Mouse (Mus musculus) liver, embryonic 14.5 days (tissue): Measurements from ENCODE around the gene Mcts2. TPM values are rescaled to one million over a fixed set of nuclear protein-coding genes. Genes with fewer than 3 reads are reported as not detected.

Experiments used
- ATAC-seq: fragments of 200-750 bp; cut with Nextera tagmentation; 2 replicates; pipeline ENCODE4 v1.8.0; 2017; ENCODE audit warnings: moderate number of reproducible peaks, mild to moderate bottlenecking, moderate library complexity; ENCODE audit not compliant: insufficient read depth
- DNase-seq, 3 experiments: peaks; one replicate each; pipeline ENCODE4 v3.0.0-alpha.2; 2012 to 2013; ENCODE audit warnings: low read depth in 3 of 3, low spot score in 3 of 3
- H3K27ac ChIP-seq: fragments of 300-500 bp; sonication (generic); 2 replicates; pipeline ENCODE4 v1.5.1; 2014; ENCODE audit warnings: moderate library complexity, mild to moderate bottlenecking, control low read depth, inconsistent platforms
- H3K27me3 ChIP-seq: fragments of 300-500 bp; sonication (generic); 2 replicates; pipeline ENCODE4 v1.6.1; 2014; ENCODE audit warnings: mild to moderate bottlenecking, low read length, moderate library complexity; ENCODE audit not compliant: control insufficient read depth, insufficient read depth
- H3K36me3 ChIP-seq: fragments of 300-500 bp; sonication (generic); replicated peaks from 2 replicates; pipeline ENCODE4 v1.6.1; 2014; ENCODE audit warnings: low read depth; ENCODE audit not compliant: control insufficient read depth, insufficient read depth
- H3K4me1 ChIP-seq, 2 experiments: fragments of 200-500 bp in 1 of 2; fragments of 300-500 bp in 1 of 2; sonication (generic) in 1 of 2; replicated peaks; 2 replicates each; pipeline ENCODE4 v1.6.1; 2012 to 2014; ENCODE audit warnings: antibody characterized with exemption in 1 of 2, inconsistent platforms in 1 of 2, low read length in 1 of 2; ENCODE audit not compliant: control insufficient read depth in 2 of 2, insufficient read depth in 2 of 2
- H3K4me2 ChIP-seq: fragments of 300-500 bp; sonication (generic); 2 replicates; pipeline ENCODE4 v1.6.1; 2014; ENCODE audit warnings: low read depth, mild to moderate bottlenecking, control low read depth, moderate library complexity
- H3K4me3 ChIP-seq, 2 experiments: fragments of 200-500 bp in 1 of 2; fragments of 300-500 bp in 1 of 2; sonication (generic) in 1 of 2; 2 replicates each; pipeline ENCODE4 v1.5.1; 2012 to 2014; ENCODE audit warnings: low read depth in 2 of 2, low read length in 2 of 2, mild to moderate bottlenecking in 2 of 2, control low read depth in 1 of 2, inconsistent platforms in 1 of 2, moderate library complexity in 1 of 2; ENCODE audit not compliant: insufficient read depth in 1 of 2
- H3K9ac ChIP-seq: fragments of 300-500 bp; sonication (generic); replicated peaks from 2 replicates; pipeline ENCODE4 v1.6.1; 2014; ENCODE audit warnings: mild to moderate bottlenecking, control low read depth, moderate library complexity
- H3K9me3 ChIP-seq: fragments of 300-500 bp; sonication (generic); 2 replicates; pipeline ENCODE4 v1.6.1; 2016; ENCODE audit warnings: low read length, mixed read lengths; ENCODE audit not compliant: control insufficient read depth
- CTCF ChIP-seq: IDR thresholded peaks from 2 replicates; pipeline ENCODE4 v1.5.1; 2016; ENCODE audit warnings: antibody characterized with exemption, low read depth, control low read depth
- EP300 ChIP-seq: IDR thresholded peaks from 2 replicates; pipeline ENCODE4 v1.6.1; 2016; ENCODE audit warnings: antibody characterized with exemption, low read depth
- WGBS: fragments of 180-500 bp; shearing (Covaris S2); extraction: QIAGEN DNeasy Blood & Tissue Kit; methylation state at CpG from one replicate; pipeline ENCODE4 v1.1.7; 2014; ENCODE audit not compliant: insufficient replicate concordance; 5-methylcytosine and 5-hydroxymethylcytosine counted together
- polyA plus RNA-seq, 2 experiments: library from polyadenylated mRNA; depleted of rRNA in 1 of 2; stranded (reverse) in 1 of 2; unstranded in 1 of 2; fragments of >200 nt; fragmentation: Nextera tagmentation in 1 of 2; extraction: Ambion mirVana in 1 of 2; gene quantifications; 2 replicates each; pipeline versions ENCODE4 v1.2.1 to v1.2.3; 2012 to 2014

Mcts2 gene
- polyA plus RNA-seq, 2 experiments = 10.3 to 15.2 TPM

GRCm38 (mm10) chr2:152734984-152735383 lies 48.1 kb downstream of the Mcts2 start:
- Histone ChIP-seq H3K27me3 (peaks cover 6% of the 10 kb centered on the region; the same call in 1 of the 2 replicates), H3K27ac (no peak overlapping the region), H3K36me3 (no peaks in the 10 kb centered on the region), H3K9ac (no peak overlapping the region), H3K4me2 (peak overlapping the region; percentile 93), H3K4me3 (peak overlapping the region; percentile 8 to 36; a peak in 3 of 4 replicates), H3K4me1 (peaks cover 10 to 32% of the 10 kb centered on the region in 2 experiments), H3K9me3 (no peaks in the 10 kb centered on the region)
- DNase-seq (peak; percentile 62 to 66 (median 66)), ATAC-seq (peak; percentile 29)
- 1% methylated on average over 28 of the region's 28 CpGs for WGBS
- no peak for TF ChIP-seq CTCF
- TF ChIP-seq EP300 = no peak

- Histone ChIP-seq H3K9ac (peak within 1 kb of the TSS; percentile 69), H3K4me2 (peak within 1 kb of the TSS; percentile 93), H3K9me3 (no peaks in the 10 kb centered on the region), H3K36me3 (no peaks in the 10 kb centered on the region), H3K4me3 (peak within 1 kb of the TSS; percentile 61 to 70), H3K4me1 (peaks cover 18 to 40% of the 10 kb centered on the region in 2 experiments), H3K27me3 (peaks cover 6% of the 10 kb centered on the region; the same call in 1 of the 2 replicates), H3K27ac (peak within 1 kb of the TSS; percentile 62)
- TF ChIP-seq CTCF (no peak), EP300 (no peak)
- WGBS = under 1% methylated on average over 28 of the region's 28 CpGs
- ATAC-seq (peak; percentile 76), DNase-seq (peak; percentile 82 to 90 (median 83))
Measured at GRCm38 (mm10) chr2:152736090-152736601, 49.3 kb downstream of the Mcts2 start, which contains the start of gene Id1. Gene Id1, plus strand, starts transcription at chr2:152736251.

- under 1% methylated on average over 22 of the region's 22 CpGs for WGBS
- Histone ChIP-seq H3K36me3 (no peaks in the 10 kb centered on the region), H3K27me3 (peaks cover 6% of the 10 kb centered on the region; the same call in 1 of the 2 replicates), H3K27ac (peak overlapping the region; percentile 62), H3K4me3 (peak overlapping the region; percentile 61 to 70), H3K4me2 (peak overlapping the region; percentile 93), H3K9ac (peak overlapping the region; percentile 69), H3K4me1 (peaks cover 24 to 46% of the 10 kb centered on the region in 2 experiments), H3K9me3 (no peaks in the 10 kb centered on the region)
- TF ChIP-seq EP300 (no peak), CTCF (no peak)
- ATAC-seq (no peak), DNase-seq (peak in 2 of 3 experiments; percentile 57 to 63)
Measured at GRCm38 (mm10) chr2:152736748-152737147, 49.9 kb downstream of the Mcts2 start.

Other genes with a start within 250 kb of the Mcts2 start
- not detected in 2 replicates for gene Defb23, start 222.4 kb upstream of the Mcts2 start, polyA plus RNA-seq (2012; rRNA removed)
- not detected in 2 replicates for gene Defb23, start 222.4 kb upstream of the Mcts2 start, polyA plus RNA-seq (2014; fragmentation: Nextera tagmentation; extraction: Ambion mirVana)
- gene Defb20, start 210.0 kb upstream of the Mcts2 start, polyA plus RNA-seq (2012; rRNA removed) = not detected in 2 replicates
- not detected in 2 replicates for gene Defb20, start 210.0 kb upstream of the Mcts2 start, polyA plus RNA-seq (2014; fragmentation: Nextera tagmentation; extraction: Ambion mirVana)
- gene Defb22, start 196.9 kb upstream of the Mcts2 start, polyA plus RNA-seq (2012; rRNA removed) = not detected in 2 replicates
- not detected in 2 replicates for gene Defb22, start 196.9 kb upstream of the Mcts2 start, polyA plus RNA-seq (2014; fragmentation: Nextera tagmentation; extraction: Ambion mirVana)
- gene Defb26, start 175.3 kb upstream of the Mcts2 start, polyA plus RNA-seq (2012; rRNA removed) = not detected in 2 replicates
- gene Defb26, start 175.3 kb upstream of the Mcts2 start, polyA plus RNA-seq (2014; fragmentation: Nextera tagmentation; extraction: Ambion mirVana) = not detected in 2 replicates
- not detected in 2 replicates for gene Defb28, start 168.8 kb upstream of the Mcts2 start, polyA plus RNA-seq (2012; rRNA removed)
- gene Defb28, start 168.8 kb upstream of the Mcts2 start, polyA plus RNA-seq (2014; fragmentation: Nextera tagmentation; extraction: Ambion mirVana) = not detected in 2 replicates
- not detected in 2 replicates for gene Defb29, start 146.9 kb upstream of the Mcts2 start, polyA plus RNA-seq (2012; rRNA removed)
- not detected in 2 replicates for gene Defb29, start 146.9 kb upstream of the Mcts2 start, polyA plus RNA-seq (2014; fragmentation: Nextera tagmentation; extraction: Ambion mirVana)
- not detected in 2 replicates for gene Gm17416, start 117.7 kb upstream of the Mcts2 start, polyA plus RNA-seq (2012; rRNA removed)
- not detected in 2 replicates for gene Gm17416, start 117.7 kb upstream of the Mcts2 start, polyA plus RNA-seq (2014; fragmentation: Nextera tagmentation; extraction: Ambion mirVana)
- not detected in 2 replicates for gene Defb21, start 114.3 kb upstream of the Mcts2 start, polyA plus RNA-seq (2012; rRNA removed)
- not detected in 2 replicates for gene Defb21, start 114.3 kb upstream of the Mcts2 start, polyA plus RNA-seq (2014; fragmentation: Nextera tagmentation; extraction: Ambion mirVana)
- gene Defb19, start 106.7 kb upstream of the Mcts2 start, polyA plus RNA-seq (2012; rRNA removed) = not detected in 2 replicates
- not detected in 2 replicates for gene Defb19, start 106.7 kb upstream of the Mcts2 start, polyA plus RNA-seq (2014; fragmentation: Nextera tagmentation; extraction: Ambion mirVana)
- gene Defb45, start 87.6 kb upstream of the Mcts2 start, polyA plus RNA-seq (2012; rRNA removed) = not detected in 2 replicates
- gene Defb45, start 87.6 kb upstream of the Mcts2 start, polyA plus RNA-seq (2014; fragmentation: Nextera tagmentation; extraction: Ambion mirVana) = not detected in 2 replicates
- not detected in 2 replicates for gene Defb36, start 82.7 kb upstream of the Mcts2 start, polyA plus RNA-seq (2012; rRNA removed)
- gene Defb36, start 82.7 kb upstream of the Mcts2 start, polyA plus RNA-seq (2014; fragmentation: Nextera tagmentation; extraction: Ambion mirVana) = not detected in 2 replicates
- not detected in 2 replicates for gene Defb25, start 64.0 kb upstream of the Mcts2 start, polyA plus RNA-seq (2012; rRNA removed)
- gene Defb25, start 64.0 kb upstream of the Mcts2 start, polyA plus RNA-seq (2014; fragmentation: Nextera tagmentation; extraction: Ambion mirVana) = not detected in 2 replicates
- gene Rem1, start 60.1 kb upstream of the Mcts2 start, polyA plus RNA-seq (2012; rRNA removed) = 0.42 and 0.66 TPM in 2 replicates
- gene Rem1, start 60.1 kb upstream of the Mcts2 start, polyA plus RNA-seq (2014; fragmentation: Nextera tagmentation; extraction: Ambion mirVana) = 0.52 and 0.91 TPM in 2 replicates
- gene H13, start 17.6 kb upstream of the Mcts2 start, polyA plus RNA-seq (2012; rRNA removed) = 24.1 and 27.4 TPM in 2 replicates
- gene H13, start 17.6 kb upstream of the Mcts2 start, polyA plus RNA-seq (2014; fragmentation: Nextera tagmentation; extraction: Ambion mirVana) = 38.1 and 39.4 TPM in 2 replicates
- gene Id1, start 49.2 kb downstream of the Mcts2 start, polyA plus RNA-seq (2012; rRNA removed) = 45.6 and 50.6 TPM in 2 replicates
- 20.7 and 22.6 TPM in 2 replicates for gene Id1, start 49.2 kb downstream of the Mcts2 start, polyA plus RNA-seq (2014; fragmentation: Nextera tagmentation; extraction: Ambion mirVana)
- 0.51 and 0.92 TPM in 2 replicates for gene Cox4i2, start 67.1 kb downstream of the Mcts2 start, polyA plus RNA-seq (2012; rRNA removed)
- gene Cox4i2, start 67.1 kb downstream of the Mcts2 start, polyA plus RNA-seq (2014; fragmentation: Nextera tagmentation; extraction: Ambion mirVana) = 0.47 and 0.51 TPM in 2 replicates
- 72.2 and 81.6 TPM in 2 replicates for gene Bcl2l1, start 144.7 kb downstream of the Mcts2 start, polyA plus RNA-seq (2012; rRNA removed)
- gene Bcl2l1, start 144.7 kb downstream of the Mcts2 start, polyA plus RNA-seq (2014; fragmentation: Nextera tagmentation; extraction: Ambion mirVana) = 172 and 186 TPM in 2 replicates
- 25.1 and 47.1 TPM in 2 replicates for gene Tpx2, start 160.9 kb downstream of the Mcts2 start, polyA plus RNA-seq (2012; rRNA removed)
- 80.9 and 82.6 TPM in 2 replicates for gene Tpx2, start 160.9 kb downstream of the Mcts2 start, polyA plus RNA-seq (2014; fragmentation: Nextera tagmentation; extraction: Ambion mirVana)
- gene Mylk2, start 224.3 kb downstream of the Mcts2 start, polyA plus RNA-seq (2012; rRNA removed) = 0.02 TPM in 1 of 2 replicates, not detected in the other
- not detected in 2 replicates for gene Mylk2, start 224.3 kb downstream of the Mcts2 start, polyA plus RNA-seq (2014; fragmentation: Nextera tagmentation; extraction: Ambion mirVana)
- 0.08 and 0.18 TPM in 2 replicates for gene Foxs1, start 246.2 kb downstream of the Mcts2 start, polyA plus RNA-seq (2012; rRNA removed)
- 0.08 and 0.10 TPM in 2 replicates for gene Foxs1, start 246.2 kb downstream of the Mcts2 start, polyA plus RNA-seq (2014; fragmentation: Nextera tagmentation; extraction: Ambion mirVana)